Comparison of ENCODE assay signal across 22 mouse cellular contexts in the genomic region with DNA sequence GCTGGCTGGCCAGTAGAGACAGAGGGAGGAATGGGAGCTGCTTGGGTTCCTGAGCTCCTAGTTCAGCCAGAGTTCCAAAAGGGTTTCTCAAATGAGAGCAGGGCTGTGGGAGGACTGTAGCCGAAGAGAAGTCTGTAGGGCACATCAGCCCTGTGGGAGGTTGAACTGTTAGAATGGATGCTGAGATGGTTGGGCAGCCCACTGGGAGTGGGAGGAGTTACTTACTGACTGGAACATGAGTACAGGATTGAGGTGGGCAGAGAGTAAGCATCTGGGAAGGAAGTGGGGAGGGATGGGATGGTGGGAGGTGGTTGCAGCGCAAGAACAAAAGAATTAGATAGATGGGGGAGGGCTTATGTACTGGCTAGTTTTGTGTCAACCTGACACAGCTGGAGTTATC.
DNase-seq lines count a peak whose midpoint lies in the region.
"Had no signal": no experiment of that assay in that cellular context is flagged by ENCODE, and none has a peak within 500 bp of the region (broad histone marks: within the 10 kb centered on the region; RNA-seq: fewer than 3 reads in every experiment).

No protein-coding gene starts in this region.

- intact Hi-C loops in left cerebral cortex, postnatal 4 days (cut with DNase I), result no loop called here
- intact Hi-C loops in left cerebral cortex, postnatal 14 days (cut with DNase I), result no loop called here

- DNase-seq in left cerebral cortex, adult 18-20 months (ENCODE audit: low spot score in 2 of 2), result peak; percentile 64 to 83
- no peak for DNase-seq in left cerebral cortex, postnatal 4 days
- DNase-seq in brain, adult 2 months (ENCODE audit: low read depth, low spot score), result peak; percentile 86
- DNase-seq in frontal cortex, adult 2 months (ENCODE audit: extremely low spot score in 1 of 2, low spot score in 1 of 2), result peak; percentile 77 to 80
- peak; percentile 30 to 72 for DNase-seq in left cerebral cortex, postnatal 14 days (ENCODE audit: low spot score in 2 of 2)
- DNase-seq in thymus, postnatal 10 days (ENCODE audit: low spot score in 2 of 2), result no peak
- no peak for DNase-seq in c-Kit-positive CD71-positive TER-119-positive erythroid progenitor cells, embryonic 14.5 days (ENCODE audit: low spot score)
- DNase-seq in adrenal gland, adult 2 months, result no peak
- DNase-seq: adrenal gland, postnatal 10 days; cerebellum, adult 11-12 months; cerebellum, adult 9-11 months; embryo, embryonic 11 days; gastrocnemius, postnatal 25 days; heart, adult 11 months; kidney, adult 18-20 months; kidney, postnatal 25 days; liver, embryonic 13.5 days; lung, adult 18-20 months; lung, postnatal 4 days; retina, postnatal 1 day; spleen, adult 18-20 months; thymus, adult 2 months had no signal

Comparison
In these comparisons a context has a peak if more than half of its experiments do, and no peak if none do; other contexts are left out.
1. DNase-seq: peak in left cerebral cortex, adult 18-20 months (2 of 2), brain, adult 2 months (single experiment), frontal cortex, adult 2 months (2 of 2) and left cerebral cortex, postnatal 14 days (2 of 2); none in left cerebral cortex, postnatal 4 days (single experiment), thymus, postnatal 10 days (0 of 2), c-Kit-positive CD71-positive TER-119-positive erythroid progenitor cells, embryonic 14.5 days (single experiment) and adrenal gland, adult 2 months (single experiment).